Mouse (Mus musculus) urinary bladder, adult 18-20 months (tissue): ENCODE measurements around the gene Sbk3.

Experiments
- DNase-seq, 2 experiments: peaks; one replicate each; pipeline ENCODE4 v3.0.0; 2022; ENCODE audit warnings: low spot score in 2 of 2, mixed read lengths in 2 of 2

Gene Sbk3

GRCm38 (mm10) chr7:4933103-4933502, 37.9 kb downstream of the Sbk3 start:
- DNase-seq = no peak

GRCm38 (mm10) chr7:4928323-4928722, 42.6 kb downstream of the Sbk3 start:
- no peak for DNase-seq

GRCm38 (mm10) chr7:4927711-4928110, 43.3 kb downstream of the Sbk3 start:
- no peak for DNase-seq

GRCm38 (mm10) chr7:4926849-4927248, 44.1 kb downstream of the Sbk3 start:
- DNase-seq = no peak

DNA sequence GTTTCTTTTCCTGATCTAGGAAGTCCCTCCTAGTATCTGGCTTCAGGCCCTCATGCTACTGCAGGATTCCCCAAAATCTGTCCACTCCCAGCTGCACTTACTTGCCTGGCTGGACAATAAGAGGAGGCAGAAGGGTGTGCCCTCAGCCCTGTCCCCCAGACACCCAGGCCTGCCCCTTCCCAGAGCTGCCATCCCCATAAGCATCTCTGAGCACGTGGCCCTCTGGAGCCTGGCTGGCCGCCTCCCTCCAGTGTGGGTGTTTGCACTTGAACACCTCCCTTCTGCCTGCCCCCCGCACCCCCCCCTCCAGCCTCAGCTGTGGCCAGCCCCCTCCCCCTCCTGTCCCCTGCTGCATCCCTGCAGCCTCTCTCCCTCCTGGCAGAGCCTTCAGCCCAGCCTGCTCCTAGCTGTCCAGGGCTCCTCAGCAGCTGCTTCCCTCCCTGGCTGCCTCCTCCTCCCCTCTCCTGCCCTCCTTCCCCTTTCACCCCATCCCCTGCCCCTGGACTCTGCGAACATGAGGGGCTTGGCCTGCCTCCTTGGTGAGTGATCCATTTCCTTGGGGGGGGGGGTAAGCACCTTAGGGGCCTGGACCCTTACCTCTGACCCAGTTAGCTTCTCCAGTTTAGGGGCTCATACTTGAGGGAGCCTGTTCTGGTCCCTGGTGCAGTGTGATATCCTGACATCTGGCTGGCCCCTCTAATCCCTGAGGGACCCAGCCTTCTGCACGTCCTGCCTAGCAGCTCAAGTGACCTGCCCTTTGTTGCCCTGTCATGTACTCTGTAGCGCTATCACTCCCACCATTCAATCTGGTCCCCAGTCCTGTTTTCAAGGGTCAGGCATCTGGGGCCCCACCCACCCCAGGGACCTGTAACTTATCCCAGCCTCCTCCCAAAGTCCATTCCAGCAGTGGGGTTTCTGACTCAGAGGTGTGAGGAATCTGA, 45.3 kb downstream of the Sbk3 start, which contains the start of gene Ssc5d:
TSS of gene Ssc5d (plus strand) at position 345 of the 941 bp plus-strand sequence.
- peak in 1 of 2 experiments; percentile 54 for DNase-seq

- peak in 1 of 2 experiments; percentile 45 for DNase-seq
Measured at GRCm38 (mm10) chr7:4924891-4925301, 46.1 kb downstream of the Sbk3 start.

DNA sequence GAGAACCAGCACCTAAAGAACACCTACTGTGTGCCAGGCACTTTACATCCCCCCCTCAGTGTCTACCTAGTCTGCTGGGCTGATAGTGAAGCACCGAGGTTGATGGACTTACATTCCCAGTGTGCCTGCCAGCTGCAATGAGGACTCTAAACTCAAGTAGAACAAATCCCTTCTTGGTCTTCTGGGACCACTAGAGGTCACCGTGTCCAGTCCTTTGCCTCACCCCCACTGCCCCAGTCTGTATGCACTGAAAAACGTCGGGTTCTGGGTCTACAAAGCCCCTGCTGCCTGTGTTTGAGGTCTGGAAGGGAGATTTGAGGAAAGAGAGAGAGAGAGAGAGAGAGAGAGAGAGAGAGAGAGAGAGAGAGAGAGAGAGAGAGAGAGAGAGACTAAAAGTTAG, 46.5 kb downstream of the Sbk3 start:
- no peak for DNase-seq

GRCm38 (mm10) chr7:4923586-4924364, 47.2 kb downstream of the Sbk3 start:
- DNase-seq = peak in 1 of 2 experiments; percentile 41

DNA sequence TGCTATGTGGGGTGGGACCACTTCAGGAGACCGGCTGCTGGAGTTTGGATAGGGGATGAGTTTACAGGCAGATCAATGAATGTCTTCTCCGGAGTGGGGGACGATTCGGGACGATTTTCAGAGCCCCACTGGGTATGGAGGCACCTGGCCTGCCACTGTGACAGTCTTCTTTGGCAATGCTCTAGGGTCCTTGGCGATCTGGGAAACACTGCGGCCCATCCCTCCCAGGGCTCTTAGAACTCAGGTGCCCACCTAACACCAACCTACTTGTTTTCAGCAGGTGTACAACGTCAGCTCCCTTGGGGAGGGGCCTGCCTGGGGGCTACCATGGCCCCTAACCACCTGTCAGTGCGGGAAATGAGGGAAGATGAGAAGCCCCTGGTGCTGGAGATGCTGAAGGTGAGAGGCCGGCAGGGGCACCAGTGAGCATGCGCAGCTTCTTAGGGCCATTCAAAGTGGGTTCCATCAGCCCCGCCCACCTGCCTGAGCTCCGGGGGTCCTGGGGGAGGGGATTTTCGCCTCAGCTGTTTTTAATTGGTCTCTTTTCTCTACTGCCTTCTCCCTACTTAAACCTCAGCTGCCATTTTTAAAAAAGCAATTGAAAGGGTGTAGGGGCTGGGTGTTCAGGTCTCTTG, 47.9 kb downstream of the Sbk3 start:
- no peak for DNase-seq

GRCm38 (mm10) chr7:4922508-4922907, 48.5 kb downstream of the Sbk3 start:
- DNase-seq = no peak

DNA sequence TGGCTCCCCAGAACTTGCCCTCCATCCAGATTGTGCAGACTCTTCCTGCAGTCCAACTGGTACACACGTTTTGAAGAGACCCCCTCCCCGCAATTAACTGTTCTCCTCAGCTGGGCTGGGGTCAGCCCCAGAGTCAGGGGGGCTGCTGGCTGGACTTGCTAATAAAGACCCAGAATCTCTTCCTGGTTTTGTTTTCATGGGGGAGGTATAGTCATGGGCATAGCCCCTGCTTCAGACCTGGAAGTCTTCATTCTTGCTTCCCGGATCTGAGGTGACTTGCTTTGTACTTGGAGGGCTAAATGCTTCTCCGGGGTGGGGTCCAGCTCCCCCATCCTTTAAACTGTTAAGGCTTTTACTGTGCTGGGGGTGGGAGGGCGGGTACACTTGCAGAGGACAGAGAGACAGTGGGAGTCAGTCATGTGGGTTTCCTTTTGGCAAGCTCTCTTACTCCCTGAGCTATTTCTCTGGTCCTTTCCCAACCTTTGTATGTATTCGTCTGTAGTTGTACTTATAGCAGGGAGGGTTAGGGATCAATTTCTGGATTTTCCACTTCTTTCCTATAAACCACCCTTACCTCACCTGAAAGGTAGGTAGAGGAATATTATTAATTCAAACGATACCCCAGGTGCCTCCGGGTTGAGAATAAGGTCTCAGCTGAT, 49.0 kb downstream of the Sbk3 start, which contains the start of gene Nat14:
TSS of gene Nat14 (plus strand) at position 205 of the 659 bp plus-strand sequence.
- no peak for DNase-seq

DNA sequence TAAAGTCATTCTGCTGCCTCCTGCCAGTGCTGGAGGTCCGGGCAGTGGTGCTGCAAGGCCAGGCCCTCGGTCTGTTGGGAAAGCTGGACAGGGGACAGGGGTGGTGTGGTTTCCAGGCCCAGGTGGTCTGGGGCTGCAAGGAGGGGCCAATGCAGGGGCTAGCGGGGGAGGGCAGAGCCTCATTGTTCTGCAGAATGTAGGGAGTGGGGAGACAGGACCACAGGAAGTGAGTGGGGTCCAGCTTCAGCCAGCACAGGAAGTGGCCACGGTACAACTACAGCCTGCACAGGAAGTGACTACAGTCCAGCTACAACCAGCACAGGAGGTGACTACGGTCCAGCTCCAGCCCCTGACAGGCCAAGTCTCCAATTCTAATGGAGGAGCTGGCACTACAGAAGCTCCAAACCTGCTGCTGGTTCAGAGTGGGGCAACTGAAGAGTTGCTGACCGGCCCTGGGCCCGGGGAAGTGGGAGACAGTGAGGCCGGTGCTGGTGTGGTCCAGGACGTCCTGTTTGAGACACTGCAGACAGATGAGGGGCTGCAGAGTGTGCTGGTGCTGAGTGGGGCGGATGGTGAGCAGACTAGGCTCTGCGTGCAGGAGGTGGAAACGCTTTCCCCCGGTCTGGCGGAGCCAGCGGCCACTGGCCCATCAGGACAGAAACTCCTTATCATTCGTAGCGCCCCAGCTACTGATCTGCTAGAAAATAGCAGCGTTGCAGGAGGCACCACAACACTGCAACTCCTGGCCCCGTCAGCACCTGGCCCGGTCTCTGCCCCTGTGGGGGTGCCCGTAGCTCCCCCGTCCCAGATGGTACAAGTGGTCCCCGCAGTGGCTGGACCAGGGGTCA, 49.8 kb downstream of the Sbk3 start:
- DNase-seq = no peak

- no peak for DNase-seq
Measured at GRCm38 (mm10) chr7:4920496-4920895, 50.5 kb downstream of the Sbk3 start.

GRCm38 (mm10) chr7:4919971-4920370, 51.0 kb downstream of the Sbk3 start:
- no peak for DNase-seq

- DNase-seq = no peak
Measured at GRCm38 (mm10) chr7:4919096-4919495, 51.9 kb downstream of the Sbk3 start.

DNA sequence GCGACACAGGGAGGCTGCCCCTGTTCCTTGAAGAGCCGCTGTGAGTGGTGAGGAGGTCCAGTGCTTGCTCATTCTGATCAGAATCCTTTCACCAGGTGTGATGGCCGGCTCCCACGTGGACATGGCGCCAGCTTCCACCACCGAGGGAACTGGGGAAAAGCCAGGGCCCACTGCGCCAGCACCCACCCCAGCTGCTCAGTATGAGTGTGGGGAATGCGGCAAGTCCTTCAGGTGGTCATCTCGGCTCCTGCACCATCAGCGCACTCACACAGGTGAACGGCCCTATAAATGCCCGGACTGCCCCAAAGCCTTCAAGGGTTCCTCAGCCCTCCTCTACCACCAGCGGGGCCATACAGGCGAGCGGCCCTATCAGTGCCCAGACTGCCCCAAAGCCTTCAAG, 52.3 kb downstream of the Sbk3 start:
- no peak for DNase-seq

GRCm38 (mm10) chr7:4917494-4917893, 53.5 kb downstream of the Sbk3 start:
- no peak for DNase-seq

- no peak for DNase-seq
Measured at GRCm38 (mm10) chr7:4915669-4916416, 55.1 kb downstream of the Sbk3 start.
